11 mouse cellular contexts compared by ENCODE assay signal in genomic region chr6:130102743-130103142, GRCm38 (mm10). TPM values are rescaled to one million over a fixed set of nuclear protein-coding genes. Genes with fewer than 3 reads are reported as not detected.
ATAC-seq lines count a peak whose summit lies in the region.
"Had no signal": no experiment of that assay in that cellular context is flagged by ENCODE, and none has a peak within 500 bp of the region (broad histone marks: within the 10 kb centered on the region; RNA-seq: fewer than 3 reads in every experiment).

No protein-coding gene starts in this region.

- peak; percentile 83 for ATAC-seq in common myeloid progenitor, adult 5-6 weeks (replicated peaks; ENCODE audit: low read depth, poor library complexity, severe bottlenecking)
- ATAC-seq in megakaryocyte progenitor cell, adult 5-6 weeks (replicated peaks; ENCODE audit: poor library complexity), result peak; percentile 57; the same call in 1 of the 2 replicates

RNA-seq across cellular contexts. Expression of gene Klra8, which starts 27.0 kb away (rescaled TPM):
- not detected in 2 replicates for total RNA-seq in common myeloid progenitor, adult 5-6 weeks (2017)
- 1.2 TPM in 1 of 2 replicates, not detected in the other for total RNA-seq in megakaryocyte progenitor cell, adult 5-6 weeks (2015)
- not detected in 2 replicates for total RNA-seq in megakaryocyte progenitor cell, adult 5-6 weeks (2017)
- total RNA-seq: adrenal gland, postnatal 10 days; adrenal gland, postnatal 14 days; adrenal gland, postnatal 25 days; adrenal gland, postnatal 36 days; adrenal gland, postnatal 4 days; CH12.LX; ES-E14; G1E; MEL had no signal

RNA-seq across cellular contexts. Expression of gene Klra4, which starts 35.7 kb away (rescaled TPM):
- not detected in 2 replicates for total RNA-seq in common myeloid progenitor, adult 5-6 weeks (2017)
- not detected in 2 replicates for total RNA-seq in megakaryocyte progenitor cell, adult 5-6 weeks (2015)
- not detected in 2 replicates for total RNA-seq in megakaryocyte progenitor cell, adult 5-6 weeks (2017)
- total RNA-seq: adrenal gland, postnatal 10 days; adrenal gland, postnatal 14 days; adrenal gland, postnatal 25 days; adrenal gland, postnatal 36 days; adrenal gland, postnatal 4 days; CH12.LX; ES-E14; MEL had no signal
